Mouse (Mus musculus): ENCODE measurements around the gene Zbtb38. TPM values are rescaled to one million over a fixed set of nuclear protein-coding genes. Genes with fewer than 3 reads are reported as not detected.
A peak's percentile ranks its signal among the peaks of the same experiment; 100 is the strongest.
"Not testable (repeated sequence)": the region's sequence is repeated elsewhere in the genome, so short reads cannot be mapped to it uniquely, and the experiment has no call there.

Gene Zbtb38
- polyA plus RNA-seq, 1 experiment: 15.0 TPM

- TF ChIP-seq CTCF (IDR thresholded peaks at IDR 0.05; ENCODE audit: borderline replicate concordance, extremely low read depth, insufficient read depth, insufficient read length) (no peak), POLR2A (IDR thresholded peaks at IDR 0.05; ENCODE audit: borderline replicate concordance, extremely low read depth, insufficient read depth, insufficient read length, poor library complexity, severe bottlenecking) (no peak)
These were observed 64.3 kb downstream of the Zbtb38 start for GRCm38 (mm10) chr9:96688194-96688875.

GRCm38 (mm10) chr9:96687591-96688186 is 64.9 kb downstream of the Zbtb38 start:
- TF ChIP-seq CTCF (IDR thresholded peaks at IDR 0.05; ENCODE audit: borderline replicate concordance, extremely low read depth, insufficient read depth, insufficient read length): no peak
- no peak for TF ChIP-seq POLR2A (IDR thresholded peaks at IDR 0.05; ENCODE audit: borderline replicate concordance, extremely low read depth, insufficient read depth, insufficient read length, poor library complexity, severe bottlenecking)
- no peak for DNase-seq (ENCODE audit: low read depth)

More at GRCm38 (mm10) chr9:96688194-96688875, 64.3 kb downstream of the Zbtb38 start:
- DNase-seq (ENCODE audit: low read depth): no peak

GRCm38 (mm10) chr9:96685600-96686084 is 67.0 kb downstream of the Zbtb38 start:
- no peak for DNase-seq (ENCODE audit: low read depth)
- no peak for TF ChIP-seq POLR2A (IDR thresholded peaks at IDR 0.05; ENCODE audit: borderline replicate concordance, extremely low read depth, insufficient read depth, insufficient read length, poor library complexity, severe bottlenecking)
- TF ChIP-seq CTCF (IDR thresholded peaks at IDR 0.05; ENCODE audit: borderline replicate concordance, extremely low read depth, insufficient read depth, insufficient read length): no peak

- no peak for TF ChIP-seq POLR2A (IDR thresholded peaks at IDR 0.05; ENCODE audit: borderline replicate concordance, extremely low read depth, insufficient read depth, insufficient read length, poor library complexity, severe bottlenecking)
- no peak for TF ChIP-seq CTCF (IDR thresholded peaks at IDR 0.05; ENCODE audit: borderline replicate concordance, extremely low read depth, insufficient read depth, insufficient read length)
- DNase-seq (ENCODE audit: low read depth): no peak
These were observed 67.6 kb downstream of the Zbtb38 start for GRCm38 (mm10) chr9:96684866-96685599.

- DNase-seq (ENCODE audit: low read depth): no peak
- TF ChIP-seq POLR2A (IDR thresholded peaks at IDR 0.05; ENCODE audit: borderline replicate concordance, extremely low read depth, insufficient read depth, insufficient read length, poor library complexity, severe bottlenecking) (no peak), CTCF (IDR thresholded peaks at IDR 0.05; ENCODE audit: borderline replicate concordance, extremely low read depth, insufficient read depth, insufficient read length) (no peak)
These were observed 68.4 kb downstream of the Zbtb38 start for GRCm38 (mm10) chr9:96684165-96684792.

- no peak for DNase-seq (ENCODE audit: low read depth)
- TF ChIP-seq CTCF (IDR thresholded peaks at IDR 0.05; ENCODE audit: borderline replicate concordance, extremely low read depth, insufficient read depth, insufficient read length): no peak
- TF ChIP-seq POLR2A (IDR thresholded peaks at IDR 0.05; ENCODE audit: borderline replicate concordance, extremely low read depth, insufficient read depth, insufficient read length, poor library complexity, severe bottlenecking): no peak
These were observed 74.0 kb downstream of the Zbtb38 start for GRCm38 (mm10) chr9:96678611-96679010.

GRCm38 (mm10) chr9:96677711-96678110 is 74.9 kb downstream of the Zbtb38 start:
- not testable (repeated sequence) for DNase-seq (ENCODE audit: low read depth)

GRCm38 (mm10) chr9:96676671-96677070 is 76.0 kb downstream of the Zbtb38 start:
- no peak for DNase-seq (ENCODE audit: low read depth)
- TF ChIP-seq POLR2A (IDR thresholded peaks at IDR 0.05; ENCODE audit: borderline replicate concordance, extremely low read depth, insufficient read depth, insufficient read length, poor library complexity, severe bottlenecking): no peak
- TF ChIP-seq CTCF (IDR thresholded peaks at IDR 0.05; ENCODE audit: borderline replicate concordance, extremely low read depth, insufficient read depth, insufficient read length): no peak

- TF ChIP-seq POLR2A (IDR thresholded peaks at IDR 0.05; ENCODE audit: borderline replicate concordance, extremely low read depth, insufficient read depth, insufficient read length, poor library complexity, severe bottlenecking): no peak
- DNase-seq (ENCODE audit: low read depth): no peak
These were observed 76.6 kb downstream of the Zbtb38 start for GRCm38 (mm10) chr9:96675763-96676640.

- TF ChIP-seq POLR2A (IDR thresholded peaks at IDR 0.05; ENCODE audit: borderline replicate concordance, extremely low read depth, insufficient read depth, insufficient read length, poor library complexity, severe bottlenecking) (no peak), CTCF (IDR thresholded peaks at IDR 0.05; ENCODE audit: borderline replicate concordance, extremely low read depth, insufficient read depth, insufficient read length) (peak; percentile 73; the same call in 1 of the 2 replicates)
- peak; percentile 68 for DNase-seq (ENCODE audit: low read depth)
These were observed 77.4 kb downstream of the Zbtb38 start for GRCm38 (mm10) chr9:96675071-96675762.

All from brain, embryonic 14.5 days (tissue).